Mouse (Mus musculus): ENCODE results near the gene Zfp964. TPM values are rescaled to one million over a fixed set of nuclear protein-coding genes. Genes with fewer than 3 reads are reported as not detected.

Zfp964 gene
- polyA plus RNA-seq, 1 experiment from 2014 or later: 2.0 TPM

Other genes starting within 250 kb of the Zfp964 start
- not detected in 2 replicates for gene Gm9495, start 200.9 kb upstream of the Zfp964 start, polyA plus RNA-seq (2015; fragmentation: Nextera tagmentation; extraction: Ambion mirVana)
- not detected in 2 replicates for gene Gm7697, start 131.5 kb upstream of the Zfp964 start, polyA plus RNA-seq (2015; fragmentation: Nextera tagmentation; extraction: Ambion mirVana)
- gene Zfp868, start 28.9 kb upstream of the Zfp964 start, polyA plus RNA-seq (2015; fragmentation: Nextera tagmentation; extraction: Ambion mirVana): 32.1 and 35.6 TPM in 2 replicates
- 23.9 and 25.2 TPM in 2 replicates for gene Zfp869, start 56.2 kb downstream of the Zfp964 start, polyA plus RNA-seq (2015; fragmentation: Nextera tagmentation; extraction: Ambion mirVana)
- gene Zfp963, start 95.5 kb downstream of the Zfp964 start, polyA plus RNA-seq (2015; fragmentation: Nextera tagmentation; extraction: Ambion mirVana): 6.7 and 8.1 TPM in 2 replicates
- 2.2 TPM in 1 of 2 replicates, not detected in the other for gene Gm20422, start 120.4 kb downstream of the Zfp964 start, polyA plus RNA-seq (2015; fragmentation: Nextera tagmentation; extraction: Ambion mirVana)
- 50.3 and 50.5 TPM in 2 replicates for gene Atp13a1, start 136.7 kb downstream of the Zfp964 start, polyA plus RNA-seq (2015; fragmentation: Nextera tagmentation; extraction: Ambion mirVana)
- gene Zfp866, start 136.7 kb downstream of the Zfp964 start, polyA plus RNA-seq (2015; fragmentation: Nextera tagmentation; extraction: Ambion mirVana): 35.8 and 36.7 TPM in 2 replicates
- 30.6 and 31.5 TPM in 2 replicates for gene Gmip, start 154.2 kb downstream of the Zfp964 start, polyA plus RNA-seq (2015; fragmentation: Nextera tagmentation; extraction: Ambion mirVana)
- gene Lpar2, start 167.9 kb downstream of the Zfp964 start, polyA plus RNA-seq (2015; fragmentation: Nextera tagmentation; extraction: Ambion mirVana): 0.63 TPM in 2 replicates
- 52.6 and 61.2 TPM in 2 replicates for gene Pbx4, start 178.0 kb downstream of the Zfp964 start, polyA plus RNA-seq (2015; fragmentation: Nextera tagmentation; extraction: Ambion mirVana)
- gene Cilp2, start 233.2 kb downstream of the Zfp964 start, polyA plus RNA-seq (2015; fragmentation: Nextera tagmentation; extraction: Ambion mirVana): 5.3 and 6.0 TPM in 2 replicates
- gene Tssk6, start 247.7 kb downstream of the Zfp964 start, polyA plus RNA-seq (2015; fragmentation: Nextera tagmentation; extraction: Ambion mirVana): 4.3 TPM in 2 replicates
- gene Ndufa13, start 248.1 kb downstream of the Zfp964 start, polyA plus RNA-seq (2015; fragmentation: Nextera tagmentation; extraction: Ambion mirVana): 190 and 209 TPM in 2 replicates
- gene Yjefn3, start 248.2 kb downstream of the Zfp964 start, polyA plus RNA-seq (2015; fragmentation: Nextera tagmentation; extraction: Ambion mirVana): 11.8 and 15.6 TPM in 2 replicates

Measured in neural tube, embryonic 15.5 days (tissue).